Mouse (Mus musculus) Patski (cell line): ENCODE measurements around the gene Rbm20. TPM values are rescaled to one million over a fixed set of nuclear protein-coding genes. Genes with fewer than 3 reads are reported as not detected.

Experiments used
- ATAC-seq: fragments of 100-300 bp; one replicate; pipeline ENCODE4 v1.8.0; 2021
- CTCF ChIA-PET: fragments of 350-600 bp; sonication (Branson Sonifier 250); formaldehyde crosslinking; loops from one replicate; lab custom pipeline; 2022; ENCODE audit warnings: inconsistent platforms; lab: Charles Lee
- POLR2A ChIA-PET: fragments of 350-600 bp; sonication (Branson Sonifier 250); formaldehyde crosslinking; loops from one replicate; lab custom pipeline; 2022; ENCODE audit warnings: antibody characterized with exemption, inconsistent platforms; lab: Charles Lee
- DNase-seq: peaks from one replicate; pipeline ENCODE4 v3.0.0-alpha.2; 2011; ENCODE audit warnings: low read depth, low spot score
- H3K27me3 ChIP-seq: fragments of 371-371 bp; one replicate; pipeline ENCODE4 v1.5.1; 2021
- CTCF ChIP-seq: fragments of 100-300 bp; IDR thresholded peaks from one replicate; pipeline ENCODE4 v1.5.1; 2021
- in situ Hi-C: fragments of 300-500 bp; cut with MboI; formaldehyde crosslinking; loops from 3 replicates; pipeline ENCODE4 v1.11.1; 2018; ENCODE audit warnings: low pct_unique_long_range_greater_than_20kb, mixed read lengths
- polyA plus RNA-seq: library from polyadenylated mRNA; unstranded; gene quantifications from one replicate; pipeline ENCODE4 v1.2.3, GENCODE M21; 2021

Gene Rbm20
- polyA plus RNA-seq, 1 experiment from 2014 or later: 0.72 TPM

DNA sequence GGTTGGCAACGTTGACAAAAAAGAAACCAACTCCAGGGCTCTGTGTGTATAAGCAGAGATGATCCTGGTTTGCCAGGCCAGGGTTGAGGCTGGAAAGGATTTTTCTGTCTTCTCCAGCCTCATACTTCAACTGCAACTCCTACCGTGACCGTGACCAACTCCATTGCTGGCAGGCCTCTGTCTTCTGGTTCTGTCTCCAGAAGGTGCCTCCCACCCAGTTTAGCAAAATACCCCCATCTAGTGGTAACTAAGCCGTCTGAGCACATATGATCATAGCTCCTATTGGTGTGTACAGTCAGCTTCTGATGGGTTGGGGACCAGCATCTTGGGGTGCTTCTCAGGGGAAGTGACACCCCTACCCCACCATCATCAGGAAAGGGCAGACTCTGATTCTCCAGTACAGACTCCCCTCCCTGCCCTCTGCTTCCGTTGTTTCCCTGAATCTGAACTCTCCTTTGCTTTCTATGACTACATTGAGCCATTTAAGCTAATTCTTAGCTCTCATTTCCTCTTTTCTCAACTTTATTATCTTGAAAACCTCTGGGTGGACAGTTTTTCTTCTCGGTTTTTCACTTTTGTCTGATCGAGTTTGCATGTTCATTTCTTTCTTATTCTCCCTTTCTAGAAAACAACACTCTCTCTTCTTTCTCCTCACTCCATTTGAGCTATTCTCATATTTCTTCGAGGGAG is 85.8 kb downstream of the Rbm20 start:
- no peaks in the 10 kb centered on the region for H3K27me3 ChIP-seq
- in situ Hi-C loops: loop anchor here (5.0 to 25.0 kb wide), 5 partner anchors 111 to 1299 kb away; partner anchors contain the start of gene Smndc1
- ChIA-PET POLR2A (interaction anchor here (0.6 to 1.3 kb wide), 4 partner anchors 9 to 381 kb away, joined by 3 read pairs; no protein-coding TSS in a partner anchor), CTCF (interaction anchor here (0.7 to 5.0 kb wide), 18 partner anchors 9 to 170 kb away, joined by 3 to 41 read pairs (median 4); partner anchors contain the start of gene Smc3)
- peak; percentile 83 for ATAC-seq
- DNase-seq: no peak
- TF ChIP-seq CTCF: peak; percentile 74

DNA sequence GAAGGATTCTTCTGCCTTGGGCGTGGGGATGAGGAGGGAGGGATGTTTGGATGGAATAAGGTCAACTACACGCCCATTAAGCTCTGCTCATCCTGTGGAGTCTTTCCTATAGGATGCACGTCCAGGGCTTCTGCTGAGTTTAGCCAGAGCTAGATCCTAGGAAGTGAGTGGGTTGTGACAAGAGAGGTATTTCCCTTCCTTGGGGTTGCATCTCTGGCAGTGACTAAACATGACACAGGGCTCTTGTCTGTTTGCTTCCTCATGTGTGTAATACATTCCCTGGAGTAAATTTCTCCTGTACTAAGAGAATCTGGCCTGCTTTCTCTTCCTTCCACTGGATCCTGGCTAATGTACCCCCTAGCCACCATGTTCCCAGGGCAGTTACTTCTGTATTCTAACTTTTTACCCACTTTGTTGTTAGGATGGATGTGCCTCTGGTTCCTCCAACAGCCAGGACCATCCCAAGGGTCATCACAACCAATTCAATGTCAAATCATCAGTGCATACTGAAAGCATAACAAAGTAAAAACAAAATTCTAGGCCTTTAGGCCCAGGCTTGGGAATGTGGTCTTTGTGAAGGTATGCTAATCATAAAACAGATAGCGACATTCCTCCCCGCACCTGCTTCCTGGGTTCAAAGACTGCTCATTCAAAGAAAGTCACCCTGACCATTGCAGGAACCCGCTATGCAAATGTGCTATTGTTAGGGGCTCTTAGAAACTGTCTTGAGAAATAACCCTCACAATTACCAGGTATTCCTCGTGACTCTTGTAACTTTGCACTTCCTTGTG is 87.8 kb downstream of the Rbm20 start:
- no peak for TF ChIP-seq CTCF
- in situ Hi-C loops: loop anchor here (5.0 to 25.0 kb wide), 5 partner anchors 113 to 1297 kb away; partner anchors contain the start of gene Smndc1
- no peaks in the 10 kb centered on the region for H3K27me3 ChIP-seq
- DNase-seq (no peak), ATAC-seq (no peak)
- ChIA-PET POLR2A (no interaction called here), CTCF (interaction anchor here (3.0 to 5.0 kb wide), 2 partner anchors 24 to 117 kb away, joined by 11 to 41 read pairs; no protein-coding TSS in a partner anchor)

DNA sequence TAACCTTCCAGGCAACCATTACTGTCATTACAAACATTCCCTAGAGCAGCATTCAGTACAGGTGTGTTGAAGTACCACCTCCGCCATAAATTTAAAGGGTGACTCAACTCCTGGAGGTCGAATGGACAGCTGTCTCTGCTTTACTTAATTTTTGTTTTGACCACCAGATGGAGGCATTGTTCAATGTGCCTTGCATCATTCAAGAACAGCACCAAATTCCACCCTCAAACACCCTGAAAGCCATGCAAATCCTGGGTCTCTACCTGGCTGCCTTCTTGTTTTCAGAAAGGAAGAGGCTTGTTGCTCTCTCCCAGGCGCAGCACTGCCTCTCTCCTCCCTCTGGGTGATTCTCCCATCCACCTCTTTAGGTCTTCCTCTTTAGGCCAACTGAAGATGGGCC is 91.4 kb downstream of the Rbm20 start:
- CTCF ChIA-PET: interaction anchor here (0.8 to 4.8 kb wide), 22 partner anchors 9 to 222 kb away, joined by 3 to 43 read pairs (median 3); no protein-coding TSS in a partner anchor
- POLR2A ChIA-PET: interaction anchor here (0.6 to 1.1 kb wide), 2 partner anchors 161 to 163 kb away, joined by 3 read pairs; no protein-coding TSS in a partner anchor
- DNase-seq (no peak), ATAC-seq (no peak)
- peak; percentile 87 for TF ChIP-seq CTCF
- in situ Hi-C loops: loop anchor here (10.0 to 25.0 kb wide), 3 partner anchors 381 to 1294 kb away; partner anchors contain the start of gene Smndc1
- H3K27me3 ChIP-seq: no peaks in the 10 kb centered on the region

DNA sequence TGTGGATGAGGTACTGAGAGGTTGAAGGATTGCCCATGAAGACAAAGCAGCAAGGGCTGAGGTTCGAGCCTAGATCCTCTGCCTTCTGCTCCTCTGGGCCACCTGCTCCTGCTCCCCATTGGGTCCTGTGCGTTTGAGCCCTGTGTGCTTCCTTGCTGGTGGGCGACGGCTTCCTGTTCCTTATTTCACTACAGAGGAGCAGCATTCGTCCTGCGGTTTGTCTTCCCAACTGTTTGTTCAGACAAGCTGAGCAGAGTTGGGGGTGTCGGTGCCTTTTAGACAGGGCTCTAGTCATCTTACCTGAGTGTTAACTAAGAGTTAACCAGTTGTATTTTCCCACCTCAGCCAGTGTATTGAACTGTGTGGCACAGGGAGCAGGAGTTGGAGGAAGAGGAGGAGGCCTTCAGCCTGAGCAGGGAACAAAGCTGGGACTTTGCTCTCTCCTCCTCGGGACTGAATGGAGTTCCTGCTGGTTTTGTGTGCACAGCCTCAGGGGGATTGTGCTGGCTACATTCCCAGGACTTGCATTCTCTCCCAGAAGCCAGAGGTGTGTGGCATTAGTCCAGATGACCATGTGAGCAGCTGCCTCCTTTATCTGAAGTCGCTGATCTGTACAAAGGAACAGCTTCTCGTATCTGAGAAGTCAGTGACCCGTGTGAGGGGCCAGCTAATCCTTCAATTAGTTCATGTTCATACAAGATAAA is 97.0 kb downstream of the Rbm20 start:
- peaks cover 4% of the 10 kb centered on the region for H3K27me3 ChIP-seq
- peak; percentile 47 for ATAC-seq
- POLR2A ChIA-PET: interaction anchor here (0.6 to 1.3 kb wide), 4 partner anchors 9 to 131 kb away, joined by 3 to 5 read pairs (median 4); no protein-coding TSS in a partner anchor
- CTCF ChIA-PET: interaction anchor here (1.0 to 1.5 kb wide), 2 partner anchors 10 to 96 kb away, joined by 3 to 4 read pairs; no protein-coding TSS in a partner anchor
- DNase-seq: peak; percentile 66
- in situ Hi-C loops: loop anchor here (25.0 kb wide), 2 partner anchors 387 to 1288 kb away; partner anchors contain the start of gene Smndc1
- no peak for TF ChIP-seq CTCF

DNA sequence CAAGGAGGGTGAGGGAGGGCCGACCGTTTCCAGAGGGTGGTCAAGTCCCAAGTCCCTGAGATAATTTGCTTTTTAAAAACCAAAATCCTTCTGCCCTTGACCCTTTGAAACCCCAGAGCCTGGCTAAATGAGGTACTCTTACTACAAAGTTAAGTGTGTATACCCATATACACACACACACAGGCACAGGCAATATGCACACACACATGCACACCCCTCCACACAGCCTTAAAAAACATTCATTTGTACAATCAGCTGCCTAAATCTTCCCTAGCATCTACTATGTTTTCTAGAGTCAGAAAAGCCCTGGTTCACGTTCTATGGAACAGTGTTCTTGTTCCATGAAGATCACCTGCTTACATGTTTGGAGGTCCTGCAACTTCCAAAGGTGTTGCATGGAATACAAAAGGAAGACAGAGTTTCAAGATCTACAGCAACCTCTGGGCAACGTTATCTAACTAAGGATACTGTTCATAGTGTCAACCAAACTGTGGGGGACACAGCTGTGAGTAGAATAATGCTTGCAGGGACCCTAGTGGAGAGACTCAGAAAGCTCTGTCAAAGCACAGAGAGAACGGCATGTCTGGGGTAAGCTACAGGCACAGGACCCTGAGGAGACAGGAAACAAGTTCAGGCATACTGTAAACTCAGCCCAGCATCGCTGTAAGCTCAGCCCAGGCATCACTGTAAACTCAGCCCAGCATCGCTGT is 97.7 kb downstream of the Rbm20 start:
- POLR2A ChIA-PET: interaction anchor here (0.6 to 1.3 kb wide), 4 partner anchors 8 to 130 kb away, joined by 3 to 5 read pairs (median 4); no protein-coding TSS in a partner anchor
- TF ChIP-seq CTCF: no peak
- H3K27me3 ChIP-seq: peaks cover 4% of the 10 kb centered on the region
- CTCF ChIA-PET: interaction anchor here (1.0 to 1.5 kb wide), 3 partner anchors 10 to 96 kb away, joined by 3 to 4 read pairs (median 3); no protein-coding TSS in a partner anchor
- ATAC-seq: no peak
- in situ Hi-C loops: loop anchor here (25.0 kb wide), 2 partner anchors 387 to 1288 kb away; partner anchors contain the start of gene Smndc1
- no peak for DNase-seq

GRCm38 (mm10) chr19:53779402-53779801 is 102.3 kb downstream of the Rbm20 start:
- in situ Hi-C loops: no loop called here
- ChIA-PET POLR2A (no interaction called here), CTCF (interaction anchor here (1.1 to 1.9 kb wide), 3 partner anchors 11 to 145 kb away, joined by 3 to 5 read pairs (median 4); no protein-coding TSS in a partner anchor)
- DNase-seq: no peak
- ATAC-seq: no peak
- TF ChIP-seq CTCF: no peak
- H3K27me3 ChIP-seq: peaks cover 4% of the 10 kb centered on the region

- DNase-seq (no peak), ATAC-seq (no peak)
- H3K27me3 ChIP-seq: peaks cover 4% of the 10 kb centered on the region
- CTCF ChIA-PET: interaction anchor here (1.1 to 1.9 kb wide), 3 partner anchors 11 to 145 kb away, joined by 3 to 5 read pairs (median 4); no protein-coding TSS in a partner anchor
- in situ Hi-C loops: no loop called here
- POLR2A ChIA-PET: no interaction called here
- TF ChIP-seq CTCF: no peak
Measured at GRCm38 (mm10) chr19:53779818-53780217, 102.7 kb downstream of the Rbm20 start.

- peaks cover 4% of the 10 kb centered on the region for H3K27me3 ChIP-seq
- CTCF ChIA-PET: no interaction called here
- ATAC-seq (no peak), DNase-seq (no peak)
- TF ChIP-seq CTCF: no peak
- in situ Hi-C loops: no loop called here
- POLR2A ChIA-PET: no interaction called here
Measured at GRCm38 (mm10) chr19:53780752-53781602, 103.9 kb downstream of the Rbm20 start.
